Mouse (Mus musculus) large intestine, adult 2 months (tissue): ENCODE measurements around the gene Gm20517. TPM values are rescaled to one million over a fixed set of nuclear protein-coding genes. Genes with fewer than 3 reads are reported as not detected.
A peak's percentile ranks its signal among the peaks of the same experiment; 100 is the strongest.

Experiments used
- DNase-seq: peaks from one replicate; pipeline ENCODE4 v3.0.0-alpha.2; 2012; ENCODE audit warnings: low read depth, low spot score
- WGBS: fragments of 180-500 bp; shearing (Covaris S2); methylation state at CpG from one replicate; pipeline ENCODE4 v1.1.7; 2018; 5-methylcytosine and 5-hydroxymethylcytosine counted together
- polyA plus RNA-seq: library from polyadenylated mRNA; depleted of rRNA; stranded (reverse); fragments of >200 nt; gene quantifications from 2 replicates; pipeline ENCODE4 v1.2.3, GENCODE M21; 2012

Gm20517 gene
- polyA plus RNA-seq, 1 experiment, result 0.17 TPM

GRCm38 (mm10) chr17:47658741-47659243 lies 47.4 kb downstream of the Gm20517 start:
- no peak for DNase-seq
- whole genome bisulfite sequencing, result 38% methylated on average over 3 of the region's 3 CpGs

GRCm38 (mm10) chr17:47663009-47663713 lies 51.8 kb downstream of the Gm20517 start:
- WGBS, result 65% methylated on average over 9 of the region's 9 CpGs
- DNase-seq, result no peak

- DNase-seq, result no peak
- WGBS, result 75% methylated on average over 7 of the region's 7 CpGs
Observed at GRCm38 (mm10) chr17:47664474-47664873, 53.1 kb downstream of the Gm20517 start.

DNA sequence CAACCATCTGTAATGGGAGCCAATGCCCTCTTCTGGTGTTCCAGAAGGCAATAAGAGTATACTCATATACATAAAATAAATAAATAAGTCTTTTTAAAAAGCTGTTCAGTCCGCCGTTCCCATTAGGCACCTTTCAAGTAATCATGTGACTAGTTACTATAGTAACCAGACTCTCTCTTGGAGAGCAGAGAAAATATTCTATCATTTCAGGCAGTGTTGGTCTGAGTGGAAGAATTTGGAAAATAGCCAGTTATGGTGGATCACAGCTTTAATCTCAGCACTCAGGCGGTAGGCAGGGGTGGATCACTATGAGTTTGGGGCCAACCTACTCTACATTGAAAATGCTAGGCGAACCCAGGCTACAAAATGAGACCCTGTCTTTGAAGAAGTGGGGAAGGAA lies 57.8 kb downstream of the Gm20517 start:
- 79% methylated on average over 4 of the region's 4 CpGs for WGBS
- no peak for DNase-seq

- WGBS, result 78% methylated on average over 14 of the region's 14 CpGs
- no peak for DNase-seq
Observed at GRCm38 (mm10) chr17:47671988-47672310, 60.6 kb downstream of the Gm20517 start.

- WGBS, result 53% methylated on average over 68 of the region's 68 CpGs
- DNase-seq, result no peak
Observed at GRCm38 (mm10) chr17:47672311-47673111, 61.1 kb downstream of the Gm20517 start.

DNA sequence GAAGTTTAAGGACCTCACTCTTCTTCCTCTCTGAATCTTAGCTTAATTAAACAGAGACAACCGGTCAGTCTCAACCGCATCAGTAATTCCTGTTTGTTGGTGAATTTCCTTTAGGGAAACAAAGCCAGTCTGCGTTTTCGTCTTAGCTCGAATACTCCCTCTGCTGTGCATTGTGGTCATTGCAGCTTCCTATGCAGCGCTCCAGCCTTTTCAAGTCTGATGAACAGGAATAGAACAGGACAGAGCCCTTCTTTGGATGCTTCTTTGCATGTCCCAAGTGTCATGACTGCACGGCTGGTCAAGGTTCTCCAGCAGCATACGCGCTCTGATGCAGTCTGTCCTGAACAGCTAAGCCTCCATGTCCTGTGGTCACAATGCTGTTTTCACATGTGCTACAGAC lies 65.2 kb downstream of the Gm20517 start:
- DNase-seq, result no peak
- WGBS, result 28% methylated on average over 9 of the region's 9 CpGs

GRCm38 (mm10) chr17:47678238-47678637 lies 66.8 kb downstream of the Gm20517 start:
- no peak for DNase-seq
- 57% methylated on average over 5 of the region's 5 CpGs for WGBS

DNA sequence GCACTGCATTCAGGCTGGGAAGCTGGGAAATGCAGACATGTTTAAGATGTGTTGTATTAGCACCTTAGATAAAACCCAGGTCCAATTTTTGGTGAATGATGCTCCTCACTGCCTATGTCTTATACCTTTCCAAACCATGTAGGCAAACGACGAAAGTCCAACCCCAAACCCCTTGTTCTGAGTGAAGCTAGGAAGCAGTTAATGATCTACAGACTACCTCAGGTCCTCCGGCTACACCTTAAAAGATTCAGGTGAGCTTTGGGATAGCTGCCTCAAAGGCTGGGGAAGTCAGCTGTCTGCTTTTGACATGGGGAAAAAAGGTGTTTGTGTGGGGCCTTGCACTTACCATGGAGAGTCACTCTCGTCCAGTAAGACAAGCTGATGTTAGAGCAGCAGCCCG lies 67.3 kb downstream of the Gm20517 start:
- WGBS, result 45% methylated on average over 5 of the region's 5 CpGs
- no peak for DNase-seq

GRCm38 (mm10) chr17:47682836-47683235 lies 71.4 kb downstream of the Gm20517 start:
- WGBS, result 44% methylated on average over 4 of the region's 4 CpGs
- DNase-seq, result no peak

- peak; percentile 82 for DNase-seq
- under 1% methylated on average over 70 of the region's 70 CpGs for WGBS
Observed at GRCm38 (mm10) chr17:47687409-47688343, 76.3 kb downstream of the Gm20517 start.

DNA sequence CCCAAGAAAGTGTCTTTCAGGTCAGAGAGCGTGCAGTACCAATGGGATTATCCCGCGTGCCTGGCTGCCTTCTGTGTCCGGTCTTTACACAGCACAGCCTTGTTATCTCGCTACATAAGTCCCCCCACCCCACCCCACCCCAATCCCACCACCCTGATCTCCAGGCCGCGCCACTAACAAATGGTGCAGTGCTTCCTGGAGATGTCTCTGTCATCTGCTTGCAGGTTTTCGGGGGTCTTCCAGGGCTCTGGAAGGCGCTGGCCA lies 76.9 kb downstream of the Gm20517 start, which contains the start of gene Tomm6:
Gene Tomm6 (minus strand): TSS at position 43 of the 264 bp plus-strand sequence.
- DNase-seq, result no peak
- 0% methylated on average over 9 of the region's 9 CpGs for WGBS

- DNase-seq, result no peak
- WGBS, result 2% methylated on average over 58 of the region's 58 CpGs
Observed at GRCm38 (mm10) chr17:47688608-47689575, 77.5 kb downstream of the Gm20517 start, which contains the start of gene Frs3. TSS of gene Frs3 (plus strand) at chr17:47689030.

DNA sequence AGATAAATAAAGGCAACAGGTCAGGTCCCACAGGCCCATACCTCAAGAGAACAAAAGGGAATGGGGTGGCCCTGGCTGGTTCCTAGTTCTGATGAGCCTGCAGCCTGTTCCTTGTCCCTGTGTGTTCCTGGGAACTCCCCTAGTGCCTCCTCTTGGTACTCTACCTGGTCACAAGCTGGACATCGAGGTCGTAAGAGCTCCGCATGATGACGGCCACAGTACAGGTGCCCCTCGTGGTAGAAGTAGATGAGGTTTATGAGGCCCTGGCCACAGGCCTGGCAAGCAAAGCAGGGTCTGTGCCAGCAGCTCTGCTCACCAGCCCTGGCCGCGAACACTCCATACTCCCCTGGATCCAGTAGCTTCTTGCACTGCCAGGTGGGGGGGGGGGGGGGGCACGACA lies 78.5 kb downstream of the Gm20517 start:
- DNase-seq, result no peak
- 83% methylated on average over 8 of the region's 8 CpGs for WGBS

GRCm38 (mm10) chr17:47691650-47692049 lies 80.3 kb downstream of the Gm20517 start:
- WGBS, result 94% methylated on average over 3 of the region's 3 CpGs

DNA sequence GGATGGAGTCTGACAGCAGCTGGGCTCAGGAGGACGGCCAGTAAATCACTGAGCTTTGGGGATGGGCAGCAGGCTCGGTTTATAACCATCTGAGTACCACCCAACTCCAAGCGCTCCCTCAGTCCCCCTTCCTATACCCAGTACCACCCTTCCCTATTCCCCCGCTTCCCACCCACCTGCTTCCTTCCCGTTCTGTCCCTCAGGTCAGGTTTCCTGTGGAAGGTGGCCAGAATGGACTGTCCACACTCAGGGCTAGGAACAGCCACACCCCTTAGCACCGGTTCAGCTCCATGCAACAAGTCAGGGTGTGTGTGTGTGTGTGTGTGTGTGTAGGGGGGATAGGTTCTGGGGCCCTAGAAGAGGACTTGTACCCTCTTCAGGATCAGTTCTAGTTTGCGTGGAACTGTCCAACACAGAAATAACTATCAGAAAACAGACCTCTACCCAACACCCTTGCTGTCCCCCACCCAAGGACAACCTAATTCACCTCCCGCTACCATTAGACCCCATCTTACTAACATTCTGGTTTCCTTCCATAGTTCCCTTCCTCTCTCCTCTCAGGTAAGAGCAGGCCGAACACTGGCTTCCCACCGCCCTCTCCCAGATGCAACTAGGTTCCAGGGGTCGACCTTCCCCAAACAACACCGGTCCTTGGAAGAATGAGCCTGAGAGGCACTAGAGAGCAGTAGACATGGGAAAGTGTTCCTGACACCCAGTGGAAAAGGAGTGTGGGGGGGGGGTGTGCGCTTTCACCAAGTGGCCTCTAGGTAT lies 82.5 kb downstream of the Gm20517 start:
- 62% methylated on average over 13 of the region's 13 CpGs for WGBS
- no peak for DNase-seq

More at GRCm38 (mm10) chr17:47691650-47692049, 80.3 kb downstream of the Gm20517 start:
- no peak for DNase-seq

DNA sequence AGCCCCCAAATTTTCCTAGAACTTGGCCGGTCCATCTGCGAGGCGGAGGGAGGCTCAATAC lies 82.9 kb downstream of the Gm20517 start, which contains the start of gene Gm21981:
Gene Gm21981 (minus strand): TSS at position 14 of the 61 bp plus-strand sequence.
- DNase-seq, result no peak
- 3% methylated on average over 3 of the region's 3 CpGs for WGBS

GRCm38 (mm10) chr17:47694503-47695336 lies 83.3 kb downstream of the Gm20517 start, which contains the start of gene Prickle4:
TSS of gene Prickle4 (minus strand) at chr17:47694736.
- 2% methylated on average over 79 of the region's 82 CpGs for WGBS
- DNase-seq, result peak; percentile 60
